Mouse (Mus musculus): ENCODE measurements at regions not wholly inside any gene's neighbourhood (a gene's known extent, or its start where the extent isn't known, plus 50 kb on each side); places are given as distances from the start of the nearest gene placed in this dataset.

DNA sequence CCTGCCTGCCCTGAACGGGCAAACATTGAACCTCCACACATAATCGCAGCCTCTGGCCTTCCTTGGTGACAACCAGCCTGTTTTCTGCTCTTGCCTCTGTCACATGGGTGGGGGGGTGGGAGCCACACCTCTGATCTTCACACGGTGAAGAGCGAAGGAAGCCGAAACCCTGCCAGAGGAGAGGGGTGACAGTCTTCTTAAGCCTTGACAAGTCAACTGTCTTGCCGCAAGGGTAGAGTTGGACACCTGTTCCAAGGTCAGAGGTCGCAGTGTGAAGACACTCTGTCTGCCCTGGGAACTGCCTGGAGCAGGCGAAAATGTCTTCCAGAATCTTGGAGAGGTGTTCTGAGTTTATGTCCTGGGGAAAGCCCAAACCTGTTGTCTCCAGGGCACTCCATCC is 364.8 kb upstream of the 3110018I06Rik start:
- no peaks in the 10 kb centered on the region for H3K36me3 ChIP-seq
- H3K27me3 ChIP-seq = no peaks in the 10 kb centered on the region
- no peak overlapping the region for H3K4me2 ChIP-seq (replicated peaks)
- no peak overlapping the region for H3K27ac ChIP-seq
- H3K9me3 ChIP-seq = no peaks in the 10 kb centered on the region
- peaks cover 12% of the 10 kb centered on the region for H3K4me1 ChIP-seq (replicated peaks)
- no peak overlapping the region for H3K9ac ChIP-seq (replicated peaks)
- WGBS = 84% methylated on average over 8 of the region's 8 CpGs
- H3K4me3 ChIP-seq (replicated peaks) = no peak overlapping the region
- ATAC-seq = no peak

DNA sequence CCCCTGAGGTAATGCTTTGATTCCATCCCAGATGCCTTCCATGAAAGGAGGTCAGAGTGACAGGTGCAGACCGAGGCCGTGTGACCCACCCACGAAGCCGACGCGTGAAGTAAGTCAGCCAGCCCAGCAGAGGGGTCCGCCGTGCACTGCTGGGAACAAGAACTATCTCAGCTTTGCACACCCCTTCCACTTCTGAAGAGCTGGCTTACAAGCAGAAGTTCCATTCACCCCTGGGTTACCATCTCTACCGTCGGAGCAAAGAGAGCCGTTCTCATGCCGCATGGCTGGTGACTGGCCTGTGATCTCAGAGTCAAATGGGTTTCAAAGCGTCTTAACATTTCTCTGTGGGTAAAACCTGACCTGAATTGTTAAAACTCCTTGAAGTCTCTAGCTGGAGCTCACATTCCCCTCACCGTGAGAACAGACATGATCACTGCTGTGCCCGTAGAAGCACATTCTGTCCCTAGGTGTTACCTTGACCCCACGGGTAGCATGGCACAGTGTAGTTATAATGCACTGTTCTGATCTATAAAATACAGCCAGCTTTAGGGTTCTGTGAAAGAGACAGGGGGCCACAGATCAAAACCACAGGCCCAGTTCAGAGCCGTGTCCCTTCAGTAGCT is 364.1 kb upstream of the 3110018I06Rik start:
- ATAC-seq = no peak
- 85% methylated on average over 17 of the region's 17 CpGs for WGBS
- no peaks in the 10 kb centered on the region for H3K27me3 ChIP-seq

GRCm38 (mm10) chr12:107125201-107125600 is 363.2 kb upstream of the 3110018I06Rik start:
- no peaks in the 10 kb centered on the region for H3K9me3 ChIP-seq
- no peaks in the 10 kb centered on the region for H3K36me3 ChIP-seq
- H3K4me1 ChIP-seq (replicated peaks) = peaks cover 12% of the 10 kb centered on the region
- no peak for ATAC-seq
- no peaks in the 10 kb centered on the region for H3K27me3 ChIP-seq
- 50% methylated on average over 7 of the region's 7 CpGs for WGBS
- no peak overlapping the region for H3K4me3 ChIP-seq (replicated peaks)
- no peak overlapping the region for H3K4me2 ChIP-seq (replicated peaks)
- H3K27ac ChIP-seq = no peak overlapping the region
- no peak overlapping the region for H3K9ac ChIP-seq (replicated peaks)

More for the DNA sequence above, 364.1 kb upstream of the 3110018I06Rik start:
- Histone ChIP-seq H3K36me3 (no peaks in the 10 kb centered on the region), H3K4me1 (replicated peaks) (peaks cover 12% of the 10 kb centered on the region), H3K9me3 (no peaks in the 10 kb centered on the region), H3K27ac (no peak overlapping the region), H3K4me3 (replicated peaks) (no peak overlapping the region), H3K4me2 (replicated peaks) (no peak overlapping the region), H3K9ac (replicated peaks) (no peak overlapping the region)

DNA sequence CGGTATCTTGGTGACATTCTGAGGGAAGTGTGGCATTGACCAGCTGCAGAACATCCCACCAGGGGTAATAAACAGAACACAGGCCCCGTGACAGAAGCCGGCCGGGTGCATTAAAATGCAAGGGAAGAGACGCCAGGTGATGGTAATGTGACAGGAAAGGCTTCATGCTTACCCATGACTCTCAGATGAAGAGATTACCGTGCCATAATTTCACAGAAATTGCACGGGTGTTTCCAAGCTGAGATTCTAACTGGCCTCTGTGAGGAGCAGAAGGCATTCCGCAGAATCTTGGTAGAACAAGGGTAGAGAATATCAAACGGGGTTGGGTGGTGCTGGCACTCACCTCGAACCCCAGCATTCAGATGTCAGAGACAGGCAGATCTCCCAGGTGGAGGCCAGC is 362.4 kb upstream of the 3110018I06Rik start:
- Histone ChIP-seq H3K9me3 (no peaks in the 10 kb centered on the region), H3K4me2 (replicated peaks) (no peak overlapping the region), H3K4me1 (replicated peaks) (peaks cover 12% of the 10 kb centered on the region), H3K9ac (replicated peaks) (no peak overlapping the region), H3K27ac (no peak overlapping the region), H3K4me3 (replicated peaks) (no peak overlapping the region), H3K27me3 (no peaks in the 10 kb centered on the region), H3K36me3 (no peaks in the 10 kb centered on the region)
- ATAC-seq = no peak
- 83% methylated on average over 10 of the region's 10 CpGs for WGBS

- Histone ChIP-seq H3K9ac (replicated peaks) (no peak overlapping the region), H3K27ac (no peak overlapping the region), H3K9me3 (no peaks in the 10 kb centered on the region), H3K4me1 (replicated peaks) (peaks cover 7% of the 10 kb centered on the region), H3K4me3 (replicated peaks) (no peak overlapping the region), H3K36me3 (no peaks in the 10 kb centered on the region), H3K27me3 (no peaks in the 10 kb centered on the region), H3K4me2 (replicated peaks) (no peak overlapping the region)
- no peak for ATAC-seq
- 93% methylated on average over 3 of the region's 3 CpGs for WGBS
Measured at GRCm38 (mm10) chr12:107127591-107127990, 360.8 kb upstream of the 3110018I06Rik start.

DNA sequence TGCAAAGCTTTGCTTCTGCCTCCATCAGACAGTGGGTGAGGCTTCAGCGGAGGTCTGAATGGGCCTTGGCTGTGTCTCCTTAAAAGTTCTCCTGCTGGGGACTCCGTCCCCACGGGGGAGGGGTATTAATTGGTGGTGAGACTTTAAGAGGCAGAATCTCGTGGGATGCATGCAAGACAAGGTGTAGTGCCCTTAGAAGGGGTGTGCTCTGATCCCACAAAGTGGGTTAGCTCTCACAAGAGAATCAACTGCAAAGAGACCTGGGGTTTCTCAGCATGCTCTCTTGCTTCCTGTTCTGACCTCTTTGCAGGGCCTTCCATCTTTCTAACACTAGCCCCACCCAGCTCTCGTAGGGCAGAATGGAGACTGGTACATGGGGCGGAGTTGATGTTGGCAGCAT is 359.2 kb upstream of the 3110018I06Rik start:
- no peaks in the 10 kb centered on the region for H3K36me3 ChIP-seq
- peaks cover 15% of the 10 kb centered on the region for H3K4me1 ChIP-seq (replicated peaks)
- no peak overlapping the region for H3K27ac ChIP-seq
- ATAC-seq = no peak
- H3K9me3 ChIP-seq = no peaks in the 10 kb centered on the region
- H3K27me3 ChIP-seq = no peaks in the 10 kb centered on the region
- no peak overlapping the region for H3K4me2 ChIP-seq (replicated peaks)
- no peak overlapping the region for H3K9ac ChIP-seq (replicated peaks)
- WGBS = 75% methylated on average over 6 of the region's 6 CpGs
- no peak overlapping the region for H3K4me3 ChIP-seq (replicated peaks)

DNA sequence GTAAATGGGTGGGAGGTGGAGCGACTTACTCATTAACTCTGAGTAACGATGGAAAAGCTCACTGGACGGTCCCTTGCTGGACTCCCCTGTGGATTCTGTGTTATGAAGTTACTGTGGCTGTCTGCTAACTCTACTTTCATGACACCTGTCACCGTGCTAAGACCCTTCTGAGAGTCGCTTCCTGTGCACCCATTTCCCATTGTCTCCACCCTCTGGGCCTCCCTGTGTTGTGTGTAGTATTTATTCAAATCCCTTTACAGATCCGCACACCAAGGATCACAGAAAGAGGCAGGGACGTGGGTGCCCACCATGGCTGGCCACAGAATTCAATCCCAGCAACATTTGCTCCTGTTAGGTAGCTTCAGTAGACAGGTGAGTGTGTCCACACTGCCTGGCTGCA is 357.1 kb upstream of the 3110018I06Rik start:
- Histone ChIP-seq H3K27me3 (no peaks in the 10 kb centered on the region), H3K9me3 (no peaks in the 10 kb centered on the region), H3K4me1 (replicated peaks) (peaks cover 8% of the 10 kb centered on the region), H3K4me3 (replicated peaks) (no peak overlapping the region), H3K9ac (replicated peaks) (no peak overlapping the region), H3K36me3 (no peaks in the 10 kb centered on the region), H3K4me2 (replicated peaks) (no peak overlapping the region), H3K27ac (no peak overlapping the region)
- no peak for ATAC-seq
- 76% methylated on average over 7 of the region's 7 CpGs for WGBS

DNA sequence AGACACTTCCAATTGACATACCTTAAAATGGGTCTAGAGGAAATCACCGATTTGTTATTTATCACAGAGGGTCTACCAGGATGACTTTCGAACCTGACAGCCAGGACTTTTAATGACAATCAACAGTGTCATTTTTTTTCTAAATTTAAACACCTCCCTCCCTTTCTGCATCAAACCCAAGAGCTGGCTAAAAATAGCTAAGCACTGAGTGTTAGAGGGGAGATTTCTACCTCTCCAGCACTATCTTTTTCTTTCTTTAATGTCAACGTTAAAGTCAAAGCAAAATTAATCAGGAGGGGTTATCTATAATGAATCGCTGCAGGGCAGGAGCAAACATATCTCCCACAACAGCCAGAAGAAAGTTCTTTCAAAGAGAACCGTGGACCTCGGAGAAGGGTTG is 356.6 kb upstream of the 3110018I06Rik start:
- no peak overlapping the region for H3K4me3 ChIP-seq (replicated peaks)
- no peak overlapping the region for H3K4me2 ChIP-seq (replicated peaks)
- H3K27me3 ChIP-seq = no peaks in the 10 kb centered on the region
- H3K36me3 ChIP-seq = no peaks in the 10 kb centered on the region
- ATAC-seq = no peak
- H3K9ac ChIP-seq (replicated peaks) = no peak overlapping the region
- peaks cover 8% of the 10 kb centered on the region for H3K4me1 ChIP-seq (replicated peaks)
- WGBS = 87% methylated on average over 6 of the region's 6 CpGs
- H3K9me3 ChIP-seq = no peaks in the 10 kb centered on the region
- no peak overlapping the region for H3K27ac ChIP-seq

DNA sequence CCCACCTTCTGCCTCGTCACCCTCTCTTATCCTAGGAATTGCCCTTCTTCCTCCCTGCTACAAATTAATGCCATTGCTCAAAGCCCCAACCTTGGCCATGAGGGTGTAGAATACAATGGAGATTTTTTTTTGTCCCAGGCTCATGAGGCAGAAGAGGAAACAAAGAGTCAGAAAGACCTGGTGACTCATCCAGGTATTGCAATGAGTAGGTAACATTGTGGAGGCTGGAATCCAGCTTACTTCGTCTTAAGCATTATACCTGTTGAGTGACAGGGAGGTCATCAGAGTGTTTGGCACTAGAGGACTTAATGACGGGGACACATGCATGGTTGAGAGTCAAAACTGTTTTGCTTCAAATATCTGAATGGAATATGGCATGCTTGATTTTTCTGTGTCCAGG is 355.9 kb upstream of the 3110018I06Rik start:
- ATAC-seq = no peak
- WGBS = 87% methylated on average over 3 of the region's 3 CpGs
- no peaks in the 10 kb centered on the region for H3K27me3 ChIP-seq

DNA sequence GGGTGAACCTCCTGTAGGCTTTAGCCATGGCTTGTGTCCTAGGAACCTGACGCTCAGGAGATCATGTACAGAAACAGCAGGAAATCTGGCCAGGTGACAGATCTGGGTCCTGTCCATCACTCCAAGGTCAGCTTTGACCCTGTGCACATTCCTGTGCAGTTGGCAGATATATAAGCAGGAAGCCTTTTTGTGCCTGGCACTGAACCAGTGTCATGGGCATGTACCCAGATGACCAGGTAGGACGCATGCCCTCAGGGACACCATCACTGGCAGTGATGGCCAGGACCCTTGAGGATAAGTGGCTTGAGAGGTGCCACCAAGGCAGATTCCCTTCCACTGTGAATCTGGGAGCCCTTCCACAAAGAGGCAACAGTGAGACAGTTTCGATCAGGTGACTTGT is 354.1 kb upstream of the 3110018I06Rik start:
- ATAC-seq = no peak
- Histone ChIP-seq H3K4me3 (replicated peaks) (no peak overlapping the region), H3K4me2 (replicated peaks) (no peak overlapping the region), H3K36me3 (no peaks in the 10 kb centered on the region), H3K27ac (no peak overlapping the region), H3K9ac (replicated peaks) (no peak overlapping the region), H3K9me3 (no peaks in the 10 kb centered on the region), H3K27me3 (no peaks in the 10 kb centered on the region), H3K4me1 (replicated peaks) (peaks cover 8% of the 10 kb centered on the region)
- WGBS = 88% methylated on average over 3 of the region's 3 CpGs

More for the DNA sequence above, 355.9 kb upstream of the 3110018I06Rik start:
- no peak overlapping the region for H3K9ac ChIP-seq (replicated peaks)
- H3K4me3 ChIP-seq (replicated peaks) = no peak overlapping the region
- H3K9me3 ChIP-seq = no peaks in the 10 kb centered on the region
- no peaks in the 10 kb centered on the region for H3K36me3 ChIP-seq
- no peak overlapping the region for H3K27ac ChIP-seq
- H3K4me1 ChIP-seq (replicated peaks) = peaks cover 8% of the 10 kb centered on the region
- no peak overlapping the region for H3K4me2 ChIP-seq (replicated peaks)

DNA sequence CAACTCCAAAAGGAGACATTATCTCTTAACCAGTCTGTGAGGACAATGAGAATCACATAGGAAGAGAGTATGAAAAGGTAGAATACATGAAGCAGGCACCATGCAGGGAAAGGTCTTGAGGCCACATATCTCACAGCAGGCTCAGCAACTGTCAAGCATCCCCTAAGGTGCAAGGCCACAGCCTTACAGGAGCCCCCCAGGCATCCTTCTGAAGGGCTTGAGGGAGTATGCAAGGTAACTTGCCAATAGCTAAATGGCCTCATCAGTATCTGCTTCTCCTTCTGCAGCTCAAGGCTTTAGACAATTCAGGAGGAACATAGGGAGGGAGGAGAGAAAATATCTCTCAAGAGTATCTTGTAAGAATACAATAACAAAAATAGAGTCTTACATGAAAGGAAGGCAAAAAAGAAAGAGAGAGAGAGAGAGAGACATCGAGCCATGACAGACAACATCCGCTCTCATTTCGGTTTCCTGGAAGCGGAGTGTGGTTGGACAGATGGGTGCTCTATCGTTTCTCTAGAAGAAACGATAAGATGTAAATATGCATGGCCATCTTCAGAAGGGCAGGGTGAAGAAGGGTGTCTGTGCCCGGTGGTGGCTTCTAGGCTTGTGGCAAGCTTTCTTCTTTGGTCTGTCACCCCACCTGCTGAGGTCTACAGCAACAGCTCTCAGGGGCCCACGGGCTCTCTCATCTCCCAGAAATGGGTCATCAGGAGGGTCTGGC is 349.6 kb upstream of the 3110018I06Rik start:
- no peak overlapping the region for H3K27ac ChIP-seq
- H3K27me3 ChIP-seq = no peaks in the 10 kb centered on the region
- no peak overlapping the region for H3K4me2 ChIP-seq (replicated peaks)
- H3K9me3 ChIP-seq = no peaks in the 10 kb centered on the region
- H3K4me1 ChIP-seq (replicated peaks) = peaks cover 4% of the 10 kb centered on the region
- H3K9ac ChIP-seq (replicated peaks) = no peak overlapping the region
- H3K36me3 ChIP-seq = no peaks in the 10 kb centered on the region
- 97% methylated on average over 8 of the region's 8 CpGs for WGBS
- ATAC-seq = no peak
- H3K4me3 ChIP-seq (replicated peaks) = no peak overlapping the region

DNA sequence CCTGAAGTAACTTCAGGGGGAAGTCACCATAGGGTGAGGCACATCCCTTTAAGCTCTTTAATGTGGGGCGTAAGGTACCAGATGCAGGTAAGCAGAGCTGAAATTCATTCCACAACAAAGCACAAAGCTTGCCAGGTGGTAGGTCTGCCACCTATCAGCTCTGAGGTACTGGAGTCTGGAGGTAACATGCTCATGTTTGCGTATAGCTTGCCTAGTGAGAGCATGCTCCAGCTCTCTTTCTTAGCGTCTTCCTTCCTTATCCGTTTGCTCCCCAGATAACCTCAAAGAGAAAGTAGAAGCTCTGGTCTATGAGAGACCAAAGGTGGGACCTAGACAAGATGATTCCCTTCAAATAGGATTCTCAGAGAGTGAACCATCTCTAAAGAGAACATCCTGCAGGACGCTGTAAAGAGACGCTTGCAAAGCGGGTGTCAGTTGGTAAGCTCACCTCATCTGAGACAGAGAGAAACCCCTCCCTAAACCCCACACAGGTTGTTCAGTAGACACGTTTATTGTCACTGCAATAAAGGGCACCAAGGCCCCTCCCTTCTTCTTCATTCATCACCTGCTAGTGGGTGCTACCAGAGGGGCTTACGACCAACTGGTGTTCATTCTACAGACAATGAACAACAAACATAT is 347.4 kb upstream of the 3110018I06Rik start:
- no peaks in the 10 kb centered on the region for H3K36me3 ChIP-seq
- no peaks in the 10 kb centered on the region for H3K27me3 ChIP-seq
- no peak for ATAC-seq
- no peak overlapping the region for H3K4me2 ChIP-seq (replicated peaks)
- no peaks in the 10 kb centered on the region for H3K9me3 ChIP-seq
- no peaks in the 10 kb centered on the region for H3K4me1 ChIP-seq (replicated peaks)
- no peak overlapping the region for H3K4me3 ChIP-seq (replicated peaks)
- no peak overlapping the region for H3K9ac ChIP-seq (replicated peaks)
- WGBS = 92% methylated on average over 9 of the region's 9 CpGs
- no peak overlapping the region for H3K27ac ChIP-seq
